Mouse (Mus musculus): Measurements from ENCODE around the gene Aimp2. TPM values are rescaled to one million over a fixed set of nuclear protein-coding genes. Genes with fewer than 3 reads are reported as not detected.

Gene Aimp2
- polyA plus RNA-seq, 1 experiment from 2014 or later: 95.5 TPM

DNA sequence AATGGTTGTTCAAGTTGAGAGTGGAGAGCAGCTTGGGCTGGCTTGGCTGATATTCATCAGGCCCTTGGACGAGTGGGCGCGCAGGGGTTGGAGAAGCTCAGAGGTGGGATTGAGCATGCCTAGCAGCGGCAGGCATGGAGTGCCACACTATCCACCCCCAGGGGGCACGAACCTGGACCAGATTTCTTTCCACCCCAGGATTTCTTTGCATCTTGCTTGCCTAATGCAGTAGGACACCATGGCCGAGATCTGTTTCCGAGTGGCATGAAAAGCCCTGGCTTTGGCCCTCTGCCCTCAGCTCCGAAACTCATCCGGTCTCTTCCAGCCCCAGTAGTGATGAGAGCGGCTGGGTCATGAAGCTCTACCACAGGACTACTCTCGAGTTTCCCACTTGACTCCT, 23.8 kb upstream of the Aimp2 start:
- Histone ChIP-seq H3K9ac (ENCODE audit: low read depth, low read length) (no peak overlapping the region), H3K4me3 (ENCODE audit: low read depth, low read length) (no peak overlapping the region), H3K4me2 (no peak overlapping the region), H3K9me3 (replicated peaks; ENCODE audit: control insufficient read depth, low read length) (no peaks in the 10 kb centered on the region), H3K27me3 (ENCODE audit: control insufficient read depth, insufficient read depth, low read length) (no peaks in the 10 kb centered on the region), H3K27ac (ENCODE audit: low read depth, low read length) (no peak overlapping the region), H3K36me3 (ENCODE audit: control insufficient read depth, insufficient read depth, low read length) (peaks cover 13% of the 10 kb centered on the region), H3K4me1 (ENCODE audit: control insufficient read depth, insufficient read depth, low read length) (peaks cover 2% of the 10 kb centered on the region; the same call in 1 of the 2 replicates)
- ATAC-seq (replicated peaks; ENCODE audit: insufficient number of reproducible peaks, low FRiP score, low TSS enrichment): no peak
- WGBS (ENCODE audit: insufficient replicate concordance): 82% methylated on average over 11 of the region's 11 CpGs

DNA sequence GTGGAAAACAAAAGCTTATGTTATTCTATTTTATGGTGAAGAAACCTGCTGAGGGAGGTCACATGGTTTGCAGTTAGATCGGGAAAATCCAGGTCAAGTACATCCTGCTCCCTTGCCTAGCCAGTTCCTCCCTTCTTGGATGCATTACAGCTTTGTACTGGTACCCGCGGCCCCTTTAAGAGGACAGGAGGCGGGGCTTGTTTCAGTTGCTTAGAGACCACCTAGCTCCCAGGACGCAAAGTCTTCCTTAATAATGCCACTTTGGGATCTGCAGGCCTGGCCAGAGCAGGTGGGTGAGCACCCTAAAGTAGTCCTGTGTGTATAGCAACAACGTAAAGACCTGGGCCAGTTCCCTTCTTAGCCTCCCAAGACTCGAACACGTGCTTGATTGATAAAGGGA, 23.2 kb upstream of the Aimp2 start, which contains the start of gene Rsph10b:
Rsph10b (plus strand) TSS at position 205 of the 400 bp plus-strand sequence.
- Histone ChIP-seq H3K9ac (ENCODE audit: low read depth, low read length) (no peak within 1 kb of the TSS), H3K27ac (ENCODE audit: low read depth, low read length) (no peak within 1 kb of the TSS), H3K9me3 (replicated peaks; ENCODE audit: control insufficient read depth, low read length) (no peaks in the 10 kb centered on the region), H3K27me3 (ENCODE audit: control insufficient read depth, insufficient read depth, low read length) (no peaks in the 10 kb centered on the region), H3K4me3 (ENCODE audit: low read depth, low read length) (no peak within 1 kb of the TSS), H3K4me1 (ENCODE audit: control insufficient read depth, insufficient read depth, low read length) (peaks cover 2% of the 10 kb centered on the region; the same call in 1 of the 2 replicates), H3K4me2 (0 out of 2 replicates have a peak within 1 kb of the TSS, but pooled peaks have one; percentile 15), H3K36me3 (ENCODE audit: control insufficient read depth, insufficient read depth, low read length) (peaks cover 18% of the 10 kb centered on the region)
- ATAC-seq (replicated peaks; ENCODE audit: insufficient number of reproducible peaks, low FRiP score, low TSS enrichment): 0 out of 2 replicates have a peak, but pooled peaks have one; percentile 26
- 21% methylated on average over 8 of the region's 8 CpGs for WGBS (ENCODE audit: insufficient replicate concordance)

DNA sequence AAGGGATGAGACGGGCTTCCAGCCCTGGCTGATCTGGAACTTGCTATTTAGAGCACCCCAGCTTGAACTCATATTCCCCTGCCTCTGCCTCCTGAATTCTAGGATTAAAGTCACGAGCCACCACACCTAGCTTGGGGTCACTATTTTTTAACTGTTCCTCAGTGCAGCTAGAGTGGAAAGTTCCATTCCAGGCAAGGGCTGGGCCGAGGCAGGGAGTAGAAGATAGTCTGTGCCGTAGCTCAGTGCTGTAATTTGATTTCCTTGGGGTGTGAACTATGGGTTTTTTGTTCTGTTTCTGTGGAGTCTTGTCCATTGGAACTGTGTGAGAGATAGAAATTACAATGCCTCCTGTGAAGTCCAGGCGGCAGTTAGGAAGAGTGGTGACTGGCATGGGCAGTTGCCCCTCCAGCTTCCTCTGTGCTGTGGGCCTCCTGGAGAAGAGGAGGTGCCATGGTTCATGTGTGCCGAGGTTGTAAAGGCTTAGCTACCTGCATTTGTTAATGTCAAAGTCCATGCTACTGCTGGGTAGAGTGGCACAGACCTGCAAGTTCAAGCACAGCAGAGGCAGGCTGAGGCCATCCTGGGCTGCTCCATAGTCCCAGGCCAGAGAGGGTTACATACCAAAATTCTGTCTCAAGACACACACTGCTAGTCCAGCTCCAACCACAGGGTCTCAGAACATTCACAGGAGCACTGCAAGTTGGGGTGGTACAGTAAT, 22.4 kb upstream of the Aimp2 start:
- H3K27ac ChIP-seq (ENCODE audit: low read depth, low read length): no peak overlapping the region
- peaks cover 2% of the 10 kb centered on the region; the same call in 1 of the 2 replicates for H3K4me1 ChIP-seq (ENCODE audit: control insufficient read depth, insufficient read depth, low read length)
- no peaks in the 10 kb centered on the region for H3K9me3 ChIP-seq (replicated peaks; ENCODE audit: control insufficient read depth, low read length)
- no peak overlapping the region for H3K4me3 ChIP-seq (ENCODE audit: low read depth, low read length)
- no peak for ATAC-seq (replicated peaks; ENCODE audit: insufficient number of reproducible peaks, low FRiP score, low TSS enrichment)
- H3K27me3 ChIP-seq (ENCODE audit: control insufficient read depth, insufficient read depth, low read length): no peaks in the 10 kb centered on the region
- no peak overlapping the region for H3K4me2 ChIP-seq
- H3K9ac ChIP-seq (ENCODE audit: low read depth, low read length): no peak overlapping the region
- H3K36me3 ChIP-seq (ENCODE audit: control insufficient read depth, insufficient read depth, low read length): peaks cover 18% of the 10 kb centered on the region
- 74% methylated on average over 6 of the region's 6 CpGs for WGBS (ENCODE audit: insufficient replicate concordance)

DNA sequence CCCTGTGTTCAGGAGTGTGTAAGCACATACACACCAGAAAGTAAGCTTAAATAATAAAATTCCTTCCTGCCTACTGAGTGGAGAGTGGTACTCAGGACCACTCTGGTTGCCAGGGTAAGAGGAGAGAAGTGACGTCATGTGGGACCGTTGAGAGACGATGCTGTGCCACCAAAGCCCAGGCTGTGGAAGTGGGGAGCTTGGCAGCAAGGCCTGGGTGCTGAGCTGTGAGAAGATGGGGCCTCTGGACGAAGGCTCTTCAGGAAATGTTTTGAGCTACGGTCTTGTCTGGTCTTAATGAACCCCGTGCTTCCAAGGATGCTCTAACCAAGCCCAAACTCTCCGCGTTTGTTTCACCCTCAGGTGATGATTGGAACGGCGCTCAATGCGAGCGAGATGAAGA, 21.0 kb upstream of the Aimp2 start:
- no peak for ATAC-seq (replicated peaks; ENCODE audit: insufficient number of reproducible peaks, low FRiP score, low TSS enrichment)
- no peaks in the 10 kb centered on the region for H3K9me3 ChIP-seq (replicated peaks; ENCODE audit: control insufficient read depth, low read length)
- H3K4me1 ChIP-seq (ENCODE audit: control insufficient read depth, insufficient read depth, low read length): peaks cover 2% of the 10 kb centered on the region; the same call in 1 of the 2 replicates
- H3K27me3 ChIP-seq (ENCODE audit: control insufficient read depth, insufficient read depth, low read length): no peaks in the 10 kb centered on the region
- WGBS (ENCODE audit: insufficient replicate concordance): 93% methylated on average over 12 of the region's 12 CpGs
- no peak overlapping the region for H3K9ac ChIP-seq (ENCODE audit: low read depth, low read length)
- H3K4me2 ChIP-seq: no peak overlapping the region
- H3K27ac ChIP-seq (ENCODE audit: low read depth, low read length): no peak overlapping the region
- peaks cover 21% of the 10 kb centered on the region for H3K36me3 ChIP-seq (ENCODE audit: control insufficient read depth, insufficient read depth, low read length)
- H3K4me3 ChIP-seq (ENCODE audit: low read depth, low read length): no peak overlapping the region

DNA sequence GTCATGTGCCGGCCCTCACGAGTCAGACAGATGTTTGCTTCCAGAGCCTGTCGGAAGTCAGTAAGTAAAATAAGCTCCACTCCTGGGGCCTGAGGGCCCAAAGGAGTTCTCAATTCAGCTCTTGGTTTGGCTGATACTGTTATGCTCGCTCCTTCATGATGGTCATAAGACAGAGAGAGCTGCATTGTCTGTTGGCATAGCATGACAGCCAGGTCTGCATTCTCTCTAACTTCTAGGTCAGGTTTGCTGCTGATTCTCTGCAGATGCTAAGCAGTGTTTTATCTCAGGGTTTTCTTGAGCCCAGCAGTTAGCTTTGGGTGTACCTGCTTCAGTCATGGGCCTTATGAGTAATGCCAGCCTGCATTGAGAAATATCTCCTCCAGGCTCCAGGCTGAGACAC, 19.6 kb upstream of the Aimp2 start:
- Histone ChIP-seq H3K4me3 (ENCODE audit: low read depth, low read length) (no peak overlapping the region), H3K36me3 (ENCODE audit: control insufficient read depth, insufficient read depth, low read length) (peaks cover 27% of the 10 kb centered on the region), H3K9me3 (replicated peaks; ENCODE audit: control insufficient read depth, low read length) (no peaks in the 10 kb centered on the region), H3K4me2 (no peak overlapping the region), H3K27ac (ENCODE audit: low read depth, low read length) (no peak overlapping the region), H3K4me1 (ENCODE audit: control insufficient read depth, insufficient read depth, low read length) (peaks cover 2% of the 10 kb centered on the region; the same call in 1 of the 2 replicates), H3K27me3 (ENCODE audit: control insufficient read depth, insufficient read depth, low read length) (no peaks in the 10 kb centered on the region), H3K9ac (ENCODE audit: low read depth, low read length) (no peak overlapping the region)
- ATAC-seq (replicated peaks; ENCODE audit: insufficient number of reproducible peaks, low FRiP score, low TSS enrichment): no peak
- 91% methylated on average over 4 of the region's 4 CpGs for WGBS (ENCODE audit: insufficient replicate concordance)

DNA sequence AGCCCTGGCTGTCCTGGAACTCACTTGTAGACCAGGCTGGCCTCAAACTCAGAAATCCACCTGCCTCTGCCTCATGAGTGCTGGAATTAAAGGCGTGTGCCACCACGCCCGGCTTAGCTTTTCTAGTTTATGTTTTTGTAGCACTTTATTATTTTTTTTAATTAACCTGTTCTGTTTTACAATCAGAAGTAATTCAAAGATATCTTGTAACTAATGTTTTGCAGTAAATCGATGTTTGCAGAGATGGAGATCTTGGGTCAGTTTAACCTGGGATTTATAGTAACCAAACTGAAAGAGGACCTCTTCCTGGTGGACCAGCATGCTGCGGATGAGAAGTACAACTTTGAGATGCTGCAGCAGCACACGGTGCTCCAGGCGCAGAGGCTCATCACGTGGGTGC, 18.2 kb upstream of the Aimp2 start, which contains the start of gene Gm42421:
Gm42421 (plus strand) TSS at position 301 of the 400 bp plus-strand sequence.
- 92% methylated on average over 8 of the region's 8 CpGs for WGBS (ENCODE audit: insufficient replicate concordance)
- Histone ChIP-seq H3K9ac (ENCODE audit: low read depth, low read length) (no peak within 1 kb of the TSS), H3K9me3 (replicated peaks; ENCODE audit: control insufficient read depth, low read length) (no peaks in the 10 kb centered on the region), H3K36me3 (ENCODE audit: control insufficient read depth, insufficient read depth, low read length) (peaks cover 37% of the 10 kb centered on the region), H3K27me3 (ENCODE audit: control insufficient read depth, insufficient read depth, low read length) (no peaks in the 10 kb centered on the region), H3K27ac (ENCODE audit: low read depth, low read length) (no peak within 1 kb of the TSS), H3K4me2 (no peak within 1 kb of the TSS), H3K4me1 (ENCODE audit: control insufficient read depth, insufficient read depth, low read length) (peaks cover 2% of the 10 kb centered on the region; the same call in 1 of the 2 replicates), H3K4me3 (ENCODE audit: low read depth, low read length) (no peak within 1 kb of the TSS)
- no peak for ATAC-seq (replicated peaks; ENCODE audit: insufficient number of reproducible peaks, low FRiP score, low TSS enrichment)

DNA sequence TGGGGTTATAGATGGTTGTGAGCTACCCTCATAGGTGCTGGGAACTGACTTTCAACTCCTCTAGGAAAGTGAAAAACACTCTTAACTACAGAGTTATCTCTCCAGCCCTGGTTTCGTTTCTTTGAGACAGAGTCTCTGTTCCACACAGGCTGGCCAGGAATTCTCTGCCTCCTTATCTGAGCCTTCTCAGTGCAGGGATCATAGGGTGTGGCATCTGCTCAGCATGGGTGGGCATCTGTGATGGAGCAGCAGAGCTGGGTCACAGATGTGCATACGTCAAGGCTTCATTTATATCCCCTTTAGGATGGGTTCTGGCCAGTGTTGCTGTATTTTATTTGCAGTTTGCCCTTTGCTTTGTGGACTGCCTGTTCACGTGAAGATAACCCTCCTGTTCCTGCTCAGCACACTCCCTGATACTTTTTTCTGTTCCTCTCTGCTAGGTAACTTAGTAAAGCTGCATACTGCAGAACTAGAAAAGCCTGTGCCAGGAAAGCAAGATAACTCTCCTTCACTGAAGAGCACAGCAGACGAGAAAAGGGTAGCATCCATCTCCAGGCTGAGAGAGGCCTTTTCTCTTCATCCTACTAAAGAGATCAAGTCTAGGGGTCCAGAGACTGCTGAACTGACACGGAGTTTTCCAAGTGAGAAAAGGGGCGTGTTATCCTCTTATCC, 15.3 kb upstream of the Aimp2 start:
- Histone ChIP-seq H3K4me2 (no peak overlapping the region), H3K27me3 (ENCODE audit: control insufficient read depth, insufficient read depth, low read length) (no peaks in the 10 kb centered on the region), H3K4me1 (ENCODE audit: control insufficient read depth, insufficient read depth, low read length) (no peaks in the 10 kb centered on the region), H3K9ac (ENCODE audit: low read depth, low read length) (no peak overlapping the region), H3K4me3 (ENCODE audit: low read depth, low read length) (no peak overlapping the region), H3K36me3 (ENCODE audit: control insufficient read depth, insufficient read depth, low read length) (peaks cover 43% of the 10 kb centered on the region), H3K9me3 (replicated peaks; ENCODE audit: control insufficient read depth, low read length) (no peaks in the 10 kb centered on the region), H3K27ac (ENCODE audit: low read depth, low read length) (no peak overlapping the region)
- 69% methylated on average over 6 of the region's 6 CpGs for WGBS (ENCODE audit: insufficient replicate concordance)
- no peak for ATAC-seq (replicated peaks; ENCODE audit: insufficient number of reproducible peaks, low FRiP score, low TSS enrichment)

DNA sequence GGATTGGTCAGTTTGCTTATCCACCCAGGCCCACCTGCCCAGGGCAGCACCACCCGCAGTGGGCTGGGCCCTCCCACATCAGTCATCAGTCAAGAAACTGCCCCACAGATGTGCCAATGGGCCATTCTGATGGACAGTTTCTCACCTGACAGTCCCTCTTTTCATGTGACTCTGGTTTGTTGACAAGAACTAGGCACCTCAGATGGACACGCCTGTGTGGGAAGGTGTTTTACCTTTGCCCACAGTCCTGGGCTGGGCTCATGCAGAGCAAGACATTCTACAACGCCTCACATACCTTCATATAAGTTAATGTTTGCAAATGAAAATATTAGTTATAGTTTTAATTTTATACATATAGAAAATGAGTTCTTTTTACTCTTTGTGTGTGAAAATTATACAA, 8.5 kb upstream of the Aimp2 start:
- H3K27ac ChIP-seq (ENCODE audit: low read depth, low read length): no peak overlapping the region
- no peak overlapping the region for H3K4me2 ChIP-seq
- no peak overlapping the region for H3K4me3 ChIP-seq (ENCODE audit: low read depth, low read length)
- whole genome bisulfite sequencing (ENCODE audit: insufficient replicate concordance): 93% methylated on average over 3 of the region's 3 CpGs
- no peaks in the 10 kb centered on the region for H3K4me1 ChIP-seq (ENCODE audit: control insufficient read depth, insufficient read depth, low read length)
- no peaks in the 10 kb centered on the region for H3K27me3 ChIP-seq (ENCODE audit: control insufficient read depth, insufficient read depth, low read length)
- ATAC-seq (replicated peaks; ENCODE audit: insufficient number of reproducible peaks, low FRiP score, low TSS enrichment): no peak
- H3K9me3 ChIP-seq (replicated peaks; ENCODE audit: control insufficient read depth, low read length): no peaks in the 10 kb centered on the region
- H3K9ac ChIP-seq (ENCODE audit: low read depth, low read length): no peak overlapping the region
- H3K36me3 ChIP-seq (ENCODE audit: control insufficient read depth, insufficient read depth, low read length): peaks cover 21% of the 10 kb centered on the region
